Mouse (Mus musculus) testis, postnatal 14 days (tissue): ENCODE measurements at regions not wholly inside any gene's neighbourhood (a gene's known extent, or its start where the extent isn't known, plus 50 kb on each side); places are given as distances from the start of the nearest gene placed in this dataset.

Source experiments
- DNase-seq: peaks from one replicate; pipeline ENCODE4 v3.0.0; 2021; ENCODE audit warnings: low spot score

DNA sequence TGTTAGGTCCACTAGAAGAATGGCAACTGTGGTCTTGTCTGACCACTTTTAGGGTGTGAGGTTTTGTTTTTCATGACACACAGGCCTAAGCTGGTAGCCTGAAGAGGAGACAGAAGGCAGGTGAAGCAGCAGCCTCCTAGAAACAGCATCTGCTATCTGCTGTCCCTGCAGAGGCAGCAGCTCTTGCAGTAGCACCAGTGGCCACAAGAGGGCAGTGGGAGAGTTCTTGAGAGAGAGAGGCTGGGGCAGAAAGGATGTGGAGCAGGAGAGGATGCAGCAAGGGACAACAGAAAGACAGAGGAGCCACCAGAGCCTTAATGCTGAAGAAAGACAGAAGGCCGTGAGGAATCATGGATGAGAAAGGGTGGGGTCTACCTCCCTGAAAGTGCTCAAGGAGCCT lies 88.1 kb upstream of the Usp51 start:
- DNase-seq = peak; percentile 13

GRCm38 (mm10) chrX:152926991-152927390 lies 79.3 kb upstream of the Usp51 start:
- DNase-seq = no peak

GRCm38 (mm10) chrX:152946201-152946600 lies 60.1 kb upstream of the Usp51 start:
- no peak for DNase-seq
